Mouse (Mus musculus) stomach, postnatal 0 days (tissue): ENCODE data around the gene Mcm7. TPM values are rescaled to one million over a fixed set of nuclear protein-coding genes. Genes with fewer than 3 reads are reported as not detected.

Experiments used
- ATAC-seq: fragments of 200-750 bp; cut with Nextera tagmentation; 2 replicates; pipeline ENCODE4 v1.8.0; 2017; ENCODE audit not compliant: low FRiP score, low TSS enrichment
- DNase-seq: peaks from one replicate; pipeline ENCODE4 v3.0.0-alpha.2; 2016; ENCODE audit warnings: low spot score
- H3K27ac ChIP-seq: fragments of 300-500 bp; sonication (generic); replicated peaks from 2 replicates; pipeline ENCODE4 v1.5.1; 2014; ENCODE audit warnings: mild to moderate bottlenecking, control low read depth
- H3K27me3 ChIP-seq: fragments of 300-500 bp; sonication (generic); 2 replicates; pipeline ENCODE4 v1.6.1; 2014; ENCODE audit warnings: low read length; ENCODE audit not compliant: control insufficient read depth, insufficient read depth
- H3K36me3 ChIP-seq: fragments of 300-500 bp; sonication (generic); 2 replicates; pipeline ENCODE4 v1.6.1; 2014; ENCODE audit warnings: low read length, mixed read lengths; ENCODE audit not compliant: control insufficient read depth, insufficient read depth
- H3K4me1 ChIP-seq: fragments of 300-500 bp; sonication (generic); replicated peaks from 2 replicates; pipeline ENCODE4 v1.6.1; 2014; ENCODE audit warnings: antibody characterized with exemption; ENCODE audit not compliant: control insufficient read depth, insufficient read depth
- H3K4me2 ChIP-seq: fragments of 300-500 bp; sonication (generic); replicated peaks from 2 replicates; pipeline ENCODE4 v1.6.1; 2014; ENCODE audit warnings: low read depth, mild to moderate bottlenecking, control low read depth, moderate library complexity
- H3K4me3 ChIP-seq: fragments of 300-500 bp; sonication (generic); 2 replicates; pipeline ENCODE4 v1.5.1; 2014; ENCODE audit warnings: low read depth, low read length, control low read depth
- H3K9ac ChIP-seq: fragments of 300-500 bp; sonication (generic); 2 replicates; pipeline ENCODE4 v1.6.1; 2014; ENCODE audit warnings: mild to moderate bottlenecking, low read length, control low read depth, mixed read lengths
- H3K9me3 ChIP-seq: fragments of 300-500 bp; sonication (generic); 2 replicates; pipeline ENCODE4 v1.6.1; 2016; ENCODE audit warnings: low read length; ENCODE audit not compliant: control insufficient read depth
- CTCF ChIP-seq: IDR thresholded peaks from 2 replicates; pipeline ENCODE4 v1.5.1; 2016; ENCODE audit warnings: antibody characterized with exemption, low read depth, mild to moderate bottlenecking, moderate library complexity
- EP300 ChIP-seq: optimal IDR thresholded peaks from 2 replicates; pipeline ENCODE3; 2016; ENCODE audit warnings: antibody characterized with exemption
- WGBS: fragments of 180-500 bp; shearing (Covaris S2); extraction: QIAGEN DNeasy Blood & Tissue Kit; methylation state at CpG from one replicate; pipeline ENCODE4 v1.1.7; 2014; 5-methylcytosine and 5-hydroxymethylcytosine counted together
- polyA plus RNA-seq: library from polyadenylated mRNA; unstranded; fragments of >200 nt; fragmentation: Nextera tagmentation; extraction: Ambion mirVana; gene quantifications from 2 replicates; pipeline ENCODE4 v1.2.1, GENCODE M21; 2015

Gene Mcm7
- polyA plus RNA-seq, 1 experiment from 2014 or later: 43.6 TPM

DNA sequence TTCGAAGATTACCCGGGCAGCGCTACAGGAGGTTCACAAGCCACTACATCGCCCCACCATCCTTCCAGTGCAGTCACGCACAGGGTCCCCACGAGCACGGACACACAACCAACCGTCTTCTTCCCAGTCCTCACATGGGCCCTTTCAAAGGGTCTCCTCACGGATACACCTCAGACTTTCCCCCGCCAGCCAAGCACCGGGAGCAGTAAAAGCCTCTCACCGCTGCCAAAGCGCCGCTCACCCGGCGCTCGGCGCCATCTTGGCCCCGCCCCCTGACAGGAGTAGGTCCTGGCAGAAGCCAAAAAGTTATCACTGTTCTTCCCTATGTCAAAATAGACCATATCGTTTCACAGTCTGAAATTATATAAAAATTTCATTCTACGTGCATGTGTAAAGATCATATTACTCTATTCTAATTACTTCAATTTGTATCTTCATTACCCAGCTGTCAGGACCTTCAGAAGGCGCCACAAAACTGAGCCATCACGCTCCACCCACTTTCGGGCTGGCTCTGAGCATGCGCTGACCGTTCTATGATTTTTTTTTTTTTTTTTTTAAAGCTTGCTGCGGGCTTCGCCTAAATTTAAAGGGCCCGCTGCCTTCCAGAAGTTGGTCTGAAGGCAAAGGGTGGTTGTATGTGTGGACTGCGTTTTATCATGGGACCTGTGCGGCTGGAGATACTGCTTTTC is 14.9 kb upstream of the Mcm7 start, which contains the start of the genes Taf6 and Cnpy4:
Gene Taf6, minus strand, starts transcription at position 502 of the 689 bp plus-strand sequence.
Gene Cnpy4, plus strand, starts transcription at position 536 of the 689 bp plus-strand sequence.
- TF ChIP-seq CTCF: no peak
- peak; percentile 100 for TF ChIP-seq EP300
- H3K27ac ChIP-seq: peak within 1 kb of the TSS; percentile 81
- 0% methylated on average over 31 of the region's 31 CpGs for WGBS

DNA sequence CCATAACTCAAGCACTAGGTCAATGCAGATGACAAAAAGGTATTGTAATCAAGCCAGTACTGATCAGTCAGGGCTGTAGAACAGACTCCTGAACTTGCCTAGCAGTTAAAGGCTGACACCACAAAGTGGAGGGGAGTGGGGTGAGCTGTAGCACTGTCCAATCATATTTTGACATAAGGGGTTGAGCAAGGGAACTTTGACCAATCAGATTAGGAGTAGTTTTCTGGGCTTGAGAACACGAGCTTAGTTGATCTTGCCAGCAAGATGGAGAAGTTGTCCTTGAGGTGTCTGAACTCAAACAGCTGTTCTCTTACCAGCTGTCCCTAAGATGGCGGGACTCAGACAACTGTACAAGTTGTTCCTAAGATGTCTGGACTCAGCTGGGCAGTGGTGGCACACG is 995 bp upstream of the Mcm7 start:
- TF ChIP-seq CTCF (no peak), EP300 (no peak)
- Histone ChIP-seq H3K27ac (no peak overlapping the region), H3K4me1 (no peaks in the 10 kb centered on the region), H3K36me3 (peaks cover 22% of the 10 kb centered on the region), H3K9ac (no peak overlapping the region), H3K27me3 (no peaks in the 10 kb centered on the region), H3K4me3 (no peak overlapping the region), H3K4me2 (no peak overlapping the region), H3K9me3 (no peaks in the 10 kb centered on the region)
- no peak for ATAC-seq
- 75% methylated on average over 3 of the region's 3 CpGs for WGBS
- no peak for DNase-seq

More for the DNA sequence above, 14.9 kb upstream of the Mcm7 start, which contains the start of the genes Taf6 and Cnpy4:
- Histone ChIP-seq H3K4me3 (peak within 1 kb of the TSS; percentile 83), H3K4me2 (peak within 1 kb of the TSS; percentile 78), H3K9ac (peak within 1 kb of the TSS; percentile 76), H3K4me1 (no peaks in the 10 kb centered on the region), H3K36me3 (peaks cover 6% of the 10 kb centered on the region), H3K27me3 (no peaks in the 10 kb centered on the region), H3K9me3 (no peaks in the 10 kb centered on the region)
- peak; percentile 84 for ATAC-seq
- DNase-seq: peak; percentile 85

DNA sequence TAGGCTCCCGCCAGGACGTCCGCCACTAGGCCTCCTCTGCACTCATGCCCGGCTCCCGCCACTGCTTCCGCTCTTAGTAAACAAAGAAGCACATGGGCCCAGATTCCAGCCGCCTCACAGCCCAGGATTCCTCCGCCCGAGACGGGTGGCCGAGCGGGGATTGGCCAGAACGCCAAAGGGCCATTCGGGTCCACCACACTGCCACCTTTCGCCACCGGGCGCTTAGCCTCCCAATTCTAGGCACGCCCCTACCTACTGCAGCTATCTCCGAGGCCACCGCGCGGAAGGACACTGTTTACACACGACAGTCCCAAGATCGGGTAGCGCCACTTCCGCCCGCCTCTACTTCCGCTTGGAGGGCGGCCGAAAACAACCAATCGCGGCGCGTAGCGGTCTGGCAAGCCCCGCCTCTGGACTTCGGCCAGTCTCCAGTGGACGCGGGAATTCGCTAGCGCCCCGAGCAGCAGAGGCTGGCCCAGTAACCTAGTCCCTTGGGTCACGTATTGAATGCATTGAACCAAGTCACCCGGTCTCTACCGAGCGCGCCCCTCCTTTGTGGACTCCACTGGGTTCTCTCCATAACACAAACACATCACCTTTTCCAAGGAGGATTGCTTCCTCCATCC is 1.2 kb downstream of the Mcm7 start:
- Histone ChIP-seq H3K9me3 (no peaks in the 10 kb centered on the region), H3K4me3 (peak overlapping the region; percentile 65), H3K27me3 (no peaks in the 10 kb centered on the region), H3K27ac (peak overlapping the region; percentile 91), H3K4me2 (peak overlapping the region; percentile 97), H3K9ac (peak overlapping the region; percentile 68), H3K4me1 (no peaks in the 10 kb centered on the region), H3K36me3 (peaks cover 18% of the 10 kb centered on the region)
- TF ChIP-seq EP300 (peak; percentile 94), CTCF (peak; percentile 44; the same call in 1 of the 2 replicates)
- WGBS: under 1% methylated on average over 47 of the region's 47 CpGs
- DNase-seq (peak; percentile 98), ATAC-seq (peak; percentile 92)

DNA sequence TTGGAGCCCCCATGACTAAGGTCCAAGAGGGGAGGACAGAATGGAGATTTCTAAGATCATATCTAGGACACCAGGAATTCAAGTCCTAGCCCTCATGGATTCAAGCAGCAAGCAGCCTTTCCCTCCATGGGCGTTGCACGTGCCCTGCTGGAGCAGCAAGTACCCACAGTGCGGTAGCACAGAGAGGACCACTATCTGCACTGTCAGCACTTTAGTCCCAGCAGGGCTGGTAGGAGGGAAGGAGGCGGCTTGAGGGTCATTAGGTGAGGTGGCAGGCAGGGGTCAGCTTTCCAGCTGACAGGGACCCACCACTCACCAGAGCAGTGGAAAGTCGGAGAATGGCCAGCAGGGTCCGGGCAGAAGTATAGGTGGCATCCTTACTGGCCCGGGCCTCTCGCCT is 6.6 kb downstream of the Mcm7 start:
- Histone ChIP-seq H3K9me3 (no peaks in the 10 kb centered on the region), H3K4me1 (0 out of 2 replicates have a peak, but pooled peaks cover 3% of the 10 kb centered on the region), H3K4me2 (no peak overlapping the region), H3K27ac (no peak overlapping the region), H3K36me3 (peaks cover 36% of the 10 kb centered on the region), H3K27me3 (no peaks in the 10 kb centered on the region), H3K9ac (no peak overlapping the region), H3K4me3 (no peak overlapping the region)
- DNase-seq: no peak
- no peak for TF ChIP-seq CTCF
- ATAC-seq: no peak
- 78% methylated on average over 8 of the region's 8 CpGs for WGBS

DNA sequence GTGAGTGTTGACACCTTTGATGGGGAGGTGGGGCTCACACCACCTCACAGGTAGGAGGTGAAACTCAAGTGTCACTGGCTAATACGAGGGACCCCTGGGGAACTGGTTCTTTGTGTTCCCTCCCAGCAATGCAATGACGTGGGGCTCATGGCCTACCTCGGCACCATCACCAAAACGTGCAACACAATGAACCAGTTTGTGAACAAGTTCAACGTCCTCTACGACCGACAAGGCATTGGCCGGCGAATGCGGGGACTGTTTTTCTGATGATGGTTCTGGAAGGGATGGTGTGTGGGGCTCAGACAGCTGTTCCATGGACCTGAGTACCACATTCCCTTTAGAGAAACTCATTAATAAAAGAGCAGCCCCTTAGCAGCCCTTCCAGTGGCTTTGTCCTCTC is 8.6 kb downstream of the Mcm7 start:
- Histone ChIP-seq H3K9ac (no peak overlapping the region), H3K4me2 (no peak overlapping the region), H3K27ac (no peak overlapping the region), H3K4me1 (0 out of 2 replicates have a peak, but pooled peaks cover 3% of the 10 kb centered on the region), H3K4me3 (no peak overlapping the region), H3K9me3 (no peaks in the 10 kb centered on the region), H3K27me3 (no peaks in the 10 kb centered on the region), H3K36me3 (peaks cover 36% of the 10 kb centered on the region)
- 68% methylated on average over 10 of the region's 10 CpGs for WGBS
- DNase-seq (no peak), ATAC-seq (no peak)
- TF ChIP-seq CTCF (no peak), EP300 (no peak)

DNA sequence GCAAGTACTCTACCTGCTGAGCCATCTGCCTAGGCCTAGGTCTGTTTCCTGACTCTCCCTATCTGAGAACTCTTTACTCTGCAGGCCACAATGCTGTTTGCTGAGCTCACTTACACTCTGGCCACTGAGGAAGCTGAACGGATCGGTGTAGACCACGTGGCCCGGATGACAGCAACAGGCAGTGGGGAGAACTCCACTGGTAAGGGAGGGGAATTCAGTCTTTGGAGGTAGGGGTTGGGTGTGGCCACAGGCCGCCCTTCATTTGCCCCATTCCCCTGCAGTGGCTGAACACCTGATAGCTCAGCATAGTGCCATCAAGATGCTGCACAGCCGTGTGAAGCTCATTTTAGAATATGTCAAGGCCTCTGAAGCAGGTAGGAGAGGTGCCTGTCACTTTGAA is 9.2 kb downstream of the Mcm7 start:
- Histone ChIP-seq H3K9ac (no peak overlapping the region), H3K4me2 (no peak overlapping the region), H3K27ac (no peak overlapping the region), H3K36me3 (peaks cover 32% of the 10 kb centered on the region), H3K27me3 (no peaks in the 10 kb centered on the region), H3K9me3 (no peaks in the 10 kb centered on the region), H3K4me1 (0 out of 2 replicates have a peak, but pooled peaks cover 3% of the 10 kb centered on the region), H3K4me3 (no peak overlapping the region)
- no peak for TF ChIP-seq EP300
- TF ChIP-seq CTCF: no peak
- DNase-seq (no peak), ATAC-seq (no peak)
- WGBS: 47% methylated on average over 6 of the region's 6 CpGs
